Mouse (Mus musculus) lung, postnatal 0 days (tissue): ENCODE measurements at regions not wholly inside any gene's neighbourhood (a gene's known extent, or its start where the extent isn't known, plus 50 kb on each side); places are given as distances from the start of the nearest gene placed in this dataset.

Experiments
- CTCF ChIP-seq: IDR thresholded peaks from 2 replicates; pipeline ENCODE4 v1.5.1; 2016; ENCODE audit warnings: antibody characterized with exemption, mild to moderate bottlenecking
- EP300 ChIP-seq: IDR thresholded peaks from 2 replicates; pipeline ENCODE4 v1.6.1; 2016; ENCODE audit warnings: antibody characterized with exemption, mild to moderate bottlenecking, control low read depth

DNA sequence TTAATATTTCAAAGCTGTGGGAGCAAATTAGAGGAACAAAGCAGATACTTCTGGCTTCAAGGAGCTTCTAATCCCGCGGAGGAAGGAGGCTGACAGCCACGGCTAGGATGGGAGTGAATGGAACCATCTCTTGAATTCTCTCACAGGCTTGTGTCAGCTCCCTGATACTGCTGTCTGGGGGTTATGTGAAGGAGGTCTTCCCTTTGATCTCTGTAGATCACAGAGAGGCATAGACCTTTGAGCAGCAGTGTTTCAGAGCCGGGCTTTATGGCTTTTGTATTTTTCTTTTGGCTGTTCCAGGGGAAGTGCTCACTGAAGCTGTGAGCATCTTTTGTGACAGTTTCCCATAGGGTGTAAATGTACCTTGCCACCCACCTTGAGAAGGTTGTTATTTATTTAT is 132.2 kb downstream of the Slc4a3 start:
- TF ChIP-seq EP300 (no peak), CTCF (no peak)
